Mouse (Mus musculus): ENCODE data around the gene Ifrd2.

DNA sequence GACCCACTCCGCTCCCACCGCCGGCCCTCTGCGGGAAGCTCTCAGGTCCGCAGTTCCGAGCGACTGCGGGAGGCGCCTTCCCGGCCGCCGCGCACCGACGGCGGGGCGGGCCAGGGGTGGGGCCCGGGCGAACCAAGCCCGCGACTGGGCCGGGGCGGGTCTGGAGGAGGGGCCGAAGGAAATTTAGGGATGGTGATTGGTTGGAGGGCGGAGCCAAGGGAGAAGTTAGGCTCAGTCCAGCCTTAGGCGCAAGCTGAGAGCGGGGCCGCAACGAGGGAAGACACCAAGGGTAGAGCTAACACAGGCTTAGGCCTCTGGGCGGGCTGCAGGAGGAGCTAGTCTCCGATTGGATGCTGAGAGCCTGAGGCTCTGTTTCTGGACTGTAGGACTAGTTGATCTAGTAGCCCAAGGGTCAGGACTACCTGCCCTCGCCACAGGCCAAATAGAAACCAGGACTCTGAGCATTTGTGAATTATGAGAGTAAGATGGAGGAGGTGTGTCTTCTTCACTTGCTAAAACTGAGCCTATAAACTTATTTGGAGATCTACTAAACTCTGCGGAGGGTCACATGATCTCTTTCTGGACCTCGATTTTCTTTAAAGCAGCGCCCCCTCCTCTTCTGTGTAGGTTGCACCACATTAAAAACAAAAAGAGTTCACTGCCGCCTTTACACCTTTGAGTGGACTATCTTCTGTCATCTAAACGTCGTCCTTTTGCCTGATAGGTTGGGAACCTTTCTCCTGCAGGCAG lies 48.0 kb downstream of the Ifrd2 start, which contains the start of gene Gnai2:
- TF ChIP-seq POLR2A (IDR thresholded peaks at IDR 0.05; ENCODE audit: insufficient read length, low read depth): peak; percentile 83
- peak; percentile 69 for TF ChIP-seq USF1 (IDR thresholded peaks at IDR 0.05; ENCODE audit: low read depth)
- no peak for TF ChIP-seq E2F4 (IDR thresholded peaks at IDR 0.05; ENCODE audit: insufficient read depth)
- peak; percentile 74 for TF ChIP-seq POLR2AphosphoS2 (IDR thresholded peaks at IDR 0.05; ENCODE audit: insufficient read length, low read depth)
- no peak for TF ChIP-seq REST (IDR thresholded peaks at IDR 0.05; ENCODE audit: insufficient read depth, insufficient read length)
- TF ChIP-seq MYOD1 (IDR thresholded peaks at IDR 0.05; ENCODE audit: control insufficient read depth in 1 of 3, insufficient read length in 2 of 3, low read depth in 2 of 3): no peak
- TF ChIP-seq MAX (IDR thresholded peaks at IDR 0.05; ENCODE audit: low read depth): no peak
- no peak for TF ChIP-seq MYOG (IDR thresholded peaks at IDR 0.05; ENCODE audit: control insufficient read depth in 1 of 3, insufficient read depth in 1 of 3, insufficient read length in 2 of 3, low read depth in 2 of 3)
- TF ChIP-seq TCF12 (IDR thresholded peaks at IDR 0.05; ENCODE audit: insufficient read depth, poor library complexity, severe bottlenecking): no peak
- TF ChIP-seq CEBPB (IDR thresholded peaks at IDR 0.05; ENCODE audit: insufficient read depth, poor library complexity, severe bottlenecking): no peak
- TF ChIP-seq SRF (IDR thresholded peaks at IDR 0.05; ENCODE audit: control insufficient read depth, insufficient read length, low read depth): no peak

All from myocyte (in vitro differentiated cells).